Mouse (Mus musculus) adrenal gland, adult 8-10 months (tissue): ENCODE results near the gene Fermt2. TPM values are rescaled to one million over a fixed set of nuclear protein-coding genes. Genes with fewer than 3 reads are reported as not detected.

ENCODE experiments used
- DNase-seq: peaks from one replicate; pipeline ENCODE4 v3.0.0; 2022
- total RNA-seq, 4 experiments: library from RNA; stranded (reverse); gene quantifications; 2 replicates each; pipeline ENCODE4 v1.2.4; 2022

Gene Fermt2
- total RNA-seq, 4 experiments from 2014 or later, result 57.4 to 113 (median 98.9) TPM

DNA sequence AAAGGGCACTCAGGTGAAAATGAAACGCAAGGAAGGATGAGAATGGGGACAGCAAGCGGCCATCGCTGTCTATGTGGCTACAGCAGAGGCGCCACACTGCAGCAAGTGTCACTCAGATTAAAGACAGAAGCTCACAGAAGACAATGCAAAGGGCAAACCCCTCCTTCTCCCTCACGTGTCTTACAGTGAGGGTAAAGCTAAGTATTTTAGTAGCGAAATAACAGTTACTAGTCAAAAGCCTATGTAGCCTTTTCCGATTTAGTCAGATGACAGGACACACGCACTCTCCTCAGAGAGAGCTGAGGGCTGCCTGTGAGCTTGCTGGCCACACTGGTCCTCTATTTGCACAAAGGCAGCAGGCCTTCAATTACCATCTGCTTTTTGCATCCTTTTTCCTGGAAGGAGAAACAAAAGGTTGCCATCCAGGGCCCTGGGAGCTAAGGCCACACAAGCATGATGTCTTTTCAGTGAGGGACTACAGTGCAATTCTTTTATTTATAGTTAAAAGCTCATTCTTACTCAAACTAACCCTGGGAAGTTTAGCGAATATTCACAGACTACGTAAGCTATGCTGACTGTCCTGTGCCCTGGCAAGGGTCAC, 66.9 kb downstream of the Fermt2 start:
- DNase-seq, result no peak

DNA sequence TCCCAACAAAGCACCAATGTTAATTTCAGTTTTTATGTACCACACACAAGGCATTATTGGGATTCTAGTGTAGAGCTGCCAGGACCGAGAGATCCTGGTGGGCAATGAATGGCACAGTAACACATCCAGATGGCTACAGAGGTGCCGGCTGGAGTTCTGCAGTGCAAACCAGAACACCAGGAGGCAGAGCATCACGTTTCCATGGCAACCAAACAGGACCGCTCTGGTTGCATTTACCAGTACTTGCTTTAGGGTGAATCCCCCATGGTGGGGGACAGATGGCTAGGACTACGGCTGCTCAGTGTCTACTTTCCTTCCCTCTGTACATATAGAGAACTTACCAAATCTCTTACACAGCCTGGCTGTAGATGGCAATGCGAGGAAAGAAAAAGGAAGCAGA, 67.5 kb downstream of the Fermt2 start:
- no peak for DNase-seq

DNA sequence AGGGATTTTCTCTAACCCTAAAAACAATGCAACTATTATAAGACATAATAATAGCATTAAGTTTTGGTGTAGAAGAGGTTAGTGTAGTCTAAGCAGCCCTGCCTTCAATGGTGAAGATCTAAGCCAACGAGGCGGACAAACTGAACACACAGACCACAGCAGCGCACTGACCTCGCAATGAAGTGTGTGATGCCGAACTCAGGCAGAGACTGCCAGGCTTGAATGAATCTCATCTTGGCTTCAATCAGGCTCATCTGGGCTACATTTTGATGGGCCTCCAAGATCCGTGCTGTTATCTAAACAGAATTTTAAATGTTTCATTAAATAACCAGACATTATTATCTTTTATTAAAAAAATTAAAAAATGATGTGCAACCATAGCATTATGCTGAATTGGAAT, 68.0 kb downstream of the Fermt2 start:
- DNase-seq, result no peak

DNA sequence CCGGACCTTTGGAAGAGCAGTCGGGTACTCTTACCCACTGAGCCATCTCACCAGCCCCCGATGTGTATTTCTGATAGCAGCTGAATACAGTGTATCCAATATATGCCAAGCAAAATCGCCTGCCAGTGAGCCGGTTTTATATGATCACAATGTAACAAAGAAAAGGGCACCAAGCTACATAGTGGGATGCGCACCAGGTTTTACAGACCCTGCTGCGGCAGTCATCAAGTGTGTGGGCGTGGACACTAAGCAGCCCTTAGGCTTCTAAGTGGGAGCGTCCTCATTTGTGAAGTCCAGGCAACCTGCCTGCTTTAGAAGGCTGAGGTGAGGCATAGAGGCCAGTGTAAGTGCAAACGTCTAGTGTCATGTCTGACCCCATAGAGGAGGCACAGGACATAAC, 69.4 kb downstream of the Fermt2 start:
- no peak for DNase-seq

DNA sequence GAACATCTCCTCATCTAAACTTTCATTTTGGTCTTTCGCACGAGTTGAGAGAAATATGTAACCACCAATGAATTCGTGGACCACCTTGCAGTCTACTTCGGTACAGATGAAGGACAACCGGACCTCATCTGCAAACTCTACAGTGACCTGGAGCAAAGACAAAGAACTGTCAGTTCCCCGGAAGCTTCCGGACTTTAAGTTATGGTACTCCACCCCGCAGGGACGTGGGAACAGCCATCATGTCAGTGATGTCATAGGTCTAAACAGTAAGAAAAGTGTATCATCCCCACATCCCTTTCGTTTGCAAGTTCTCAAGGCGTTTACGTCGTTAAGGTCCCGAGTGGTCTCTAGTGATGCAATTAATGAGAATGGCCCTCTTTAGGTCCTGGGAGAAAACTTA, 70.0 kb downstream of the Fermt2 start:
- DNase-seq, result no peak

DNA sequence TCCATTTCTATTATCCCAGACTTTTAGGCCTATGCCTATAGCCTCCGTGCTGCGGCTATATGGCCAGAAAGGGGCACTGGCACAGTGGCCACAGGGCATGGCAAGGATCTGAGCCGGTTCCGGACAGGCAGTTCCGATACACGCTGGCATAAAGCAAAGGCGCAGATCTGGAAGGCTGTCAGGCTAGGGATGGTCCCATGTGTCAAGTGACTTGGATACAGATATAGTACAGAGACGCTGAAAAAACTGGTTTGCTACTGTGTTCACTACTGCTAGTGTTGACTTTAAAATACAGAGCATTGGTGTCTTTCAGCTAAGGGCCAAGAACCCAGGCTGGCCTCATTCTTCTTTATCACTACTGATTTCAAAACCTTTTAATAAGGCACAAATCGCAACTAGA, 72.9 kb downstream of the Fermt2 start:
- no peak for DNase-seq

DNA sequence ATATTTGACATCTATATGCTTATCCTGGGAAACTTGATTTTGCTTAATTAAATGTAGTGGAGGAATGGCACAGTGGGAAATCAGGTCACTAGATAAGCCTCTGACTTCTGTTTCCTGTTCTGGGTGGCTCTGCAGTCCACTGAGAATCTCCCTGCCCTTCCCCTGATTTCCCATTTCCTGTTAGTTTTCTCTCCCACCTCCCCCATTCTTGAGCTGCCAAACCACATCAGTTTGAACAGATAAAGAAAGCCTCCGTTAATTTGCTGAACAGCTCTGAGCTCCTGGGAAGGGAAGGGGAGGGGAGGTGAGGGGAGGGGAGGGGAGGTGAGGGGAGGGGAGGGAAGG, 73.4 kb downstream of the Fermt2 start:
- no peak for DNase-seq

DNA sequence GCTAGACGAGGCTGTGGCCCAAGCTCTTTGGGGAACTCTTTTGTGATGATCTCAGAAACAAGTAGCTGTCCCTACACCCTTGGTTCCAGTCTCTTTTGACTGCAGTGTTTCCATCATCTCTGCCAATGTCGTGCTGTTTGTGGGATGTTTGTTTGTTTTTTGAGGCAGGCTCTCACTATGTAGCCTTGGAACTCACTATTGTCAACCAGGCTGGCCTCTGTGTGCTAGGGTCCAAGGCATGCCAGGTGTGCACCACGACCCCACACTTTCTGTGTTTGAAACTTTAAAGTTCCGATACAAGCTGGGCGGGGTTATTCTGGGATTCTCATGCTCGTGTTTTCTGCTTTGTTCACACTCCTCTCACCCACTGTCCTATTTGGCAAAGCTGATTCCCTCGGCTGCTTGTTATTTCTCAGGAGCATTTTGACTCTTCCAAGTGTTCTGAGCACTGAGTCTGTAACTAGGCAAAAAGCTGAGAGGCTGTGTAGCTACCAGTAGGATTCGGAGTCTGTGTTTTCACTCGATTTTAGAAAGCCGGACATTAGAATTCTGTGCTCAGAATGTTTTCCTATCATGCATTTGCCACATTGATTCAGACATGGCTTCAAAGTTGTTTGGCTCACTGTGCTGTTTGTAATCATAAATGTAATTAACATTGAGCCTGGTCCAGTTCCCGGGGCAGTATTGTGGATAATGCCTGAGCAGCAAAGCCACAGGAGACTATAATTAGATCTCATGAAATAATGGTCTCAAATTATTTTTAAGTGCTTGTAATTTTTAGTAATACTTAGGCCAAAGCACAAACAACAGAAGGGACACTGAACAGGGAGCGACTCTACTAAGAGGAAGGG, 74.0 kb downstream of the Fermt2 start:
- no peak for DNase-seq

DNA sequence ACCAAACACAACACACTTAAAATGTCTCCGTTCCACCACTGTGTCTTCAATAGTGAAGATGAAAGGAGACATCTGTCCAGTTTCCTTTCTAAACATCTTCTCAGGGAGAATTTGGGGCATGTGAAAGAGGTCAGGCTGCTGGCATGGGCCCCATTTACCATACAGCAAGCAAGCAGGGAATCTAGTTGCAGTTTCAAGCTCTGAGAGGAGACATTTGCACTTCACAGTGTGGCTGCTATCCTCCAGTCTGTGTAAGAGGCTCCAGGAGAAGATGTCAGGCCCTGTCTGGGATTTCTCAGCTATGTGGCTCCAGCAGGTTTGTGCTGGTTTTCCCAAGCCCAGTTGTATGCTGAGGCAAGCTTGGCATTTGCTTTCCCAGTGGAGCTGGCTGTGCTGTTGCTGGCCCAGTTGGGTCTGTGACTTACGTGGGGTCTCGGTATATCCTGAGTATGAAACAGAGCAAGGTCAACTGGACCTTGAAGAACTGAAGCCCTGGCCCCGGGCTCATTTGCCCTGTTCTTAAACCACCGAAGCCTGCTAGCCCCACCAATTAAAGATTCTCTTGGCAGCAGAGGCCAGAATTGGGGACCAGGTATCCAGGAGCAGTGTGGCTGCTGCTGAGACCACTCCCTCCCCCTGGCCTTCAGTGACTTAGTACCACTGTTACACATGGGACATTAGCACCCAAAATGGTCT, 76.2 kb downstream of the Fermt2 start:
- no peak for DNase-seq

DNA sequence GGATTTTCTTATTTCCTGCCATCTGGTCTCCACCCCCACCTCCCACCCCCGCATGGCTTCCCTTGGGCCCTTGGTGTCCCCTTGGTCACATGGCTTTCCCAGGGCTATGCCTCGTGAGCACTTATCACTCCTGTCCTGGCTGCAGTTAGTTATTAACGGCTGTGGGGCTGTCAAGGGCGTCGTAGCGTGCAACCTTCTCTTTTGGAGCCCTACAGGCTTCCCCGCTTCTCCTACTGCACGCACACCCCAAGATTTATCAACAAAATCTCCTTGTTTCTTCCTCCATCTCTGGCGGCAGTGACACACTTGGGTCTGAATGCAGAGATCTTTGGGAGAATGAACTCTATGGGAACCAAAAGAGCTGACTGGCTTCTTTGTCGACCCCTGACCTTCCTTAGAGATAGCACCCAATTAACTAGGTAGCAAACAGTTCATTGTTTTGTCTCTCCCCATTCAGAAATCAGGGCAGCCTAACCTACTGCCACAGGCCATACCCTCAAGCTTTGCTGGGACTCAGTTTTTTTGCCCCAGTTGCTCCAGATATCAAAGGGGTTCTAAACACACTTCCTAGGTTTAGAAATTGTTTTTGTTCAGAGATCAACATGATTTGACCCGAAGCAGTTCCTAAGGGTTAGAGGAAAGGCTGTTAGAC, 76.9 kb downstream of the Fermt2 start:
- DNase-seq, result no peak

DNA sequence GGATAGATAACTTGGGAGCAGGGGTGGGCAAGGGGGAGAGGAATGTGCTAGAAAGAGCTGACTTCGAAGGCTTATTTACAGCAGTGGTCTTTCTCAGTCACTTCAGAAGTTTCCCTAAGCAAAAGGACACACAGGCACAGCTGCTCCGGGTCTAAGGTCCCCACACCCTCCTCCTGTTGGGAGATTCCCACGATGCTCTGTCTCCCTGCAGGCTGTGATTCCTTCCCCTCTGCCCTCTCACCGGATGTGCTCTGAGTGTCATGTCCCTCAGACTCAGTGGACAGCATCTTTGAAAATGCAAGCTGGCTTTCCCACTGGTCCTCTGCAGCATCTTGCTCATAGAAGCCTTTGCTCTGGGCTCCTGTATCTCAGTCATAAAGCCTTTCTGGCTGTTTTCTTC, 77.8 kb downstream of the Fermt2 start:
- DNase-seq, result no peak

DNA sequence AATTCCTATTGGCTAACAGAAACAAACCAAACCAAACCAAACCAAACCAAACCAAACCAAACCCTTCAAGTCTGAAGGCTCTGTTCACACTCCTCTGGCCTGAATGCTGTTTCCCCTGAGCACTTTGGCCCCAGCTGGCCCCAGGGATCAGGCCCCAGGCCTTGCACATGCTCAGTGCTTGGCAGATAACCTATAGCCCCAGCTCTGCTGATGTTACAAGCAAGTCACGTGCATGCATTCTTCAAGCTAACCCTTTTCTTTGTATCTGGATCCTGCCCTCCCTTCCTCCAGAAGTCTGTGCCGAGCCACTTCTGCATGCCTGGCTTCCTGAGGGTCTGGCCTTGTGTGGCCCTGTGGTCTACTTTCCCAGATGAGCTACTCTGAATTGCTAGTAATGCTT, 78.8 kb downstream of the Fermt2 start:
- DNase-seq, result no peak

DNA sequence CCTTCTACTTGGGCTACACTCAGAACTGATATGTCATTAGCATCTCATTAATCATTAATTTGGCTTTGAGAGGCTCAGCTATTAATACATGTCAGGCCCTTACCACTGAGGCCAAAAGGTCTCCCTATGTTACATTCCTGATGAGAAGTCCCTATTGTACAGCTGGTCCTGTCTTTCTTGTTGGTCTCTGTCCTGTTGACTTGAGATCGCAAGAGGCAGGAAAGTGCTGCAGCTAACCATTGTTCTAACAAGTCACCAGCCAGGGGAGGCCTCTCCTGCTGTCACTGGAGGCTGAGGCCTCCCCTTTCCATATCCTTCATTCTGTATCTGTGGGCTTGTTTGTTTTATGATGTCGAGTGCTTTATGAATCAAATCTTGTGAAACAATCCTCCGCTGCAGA, 83.1 kb downstream of the Fermt2 start:
- DNase-seq, result no peak

DNA sequence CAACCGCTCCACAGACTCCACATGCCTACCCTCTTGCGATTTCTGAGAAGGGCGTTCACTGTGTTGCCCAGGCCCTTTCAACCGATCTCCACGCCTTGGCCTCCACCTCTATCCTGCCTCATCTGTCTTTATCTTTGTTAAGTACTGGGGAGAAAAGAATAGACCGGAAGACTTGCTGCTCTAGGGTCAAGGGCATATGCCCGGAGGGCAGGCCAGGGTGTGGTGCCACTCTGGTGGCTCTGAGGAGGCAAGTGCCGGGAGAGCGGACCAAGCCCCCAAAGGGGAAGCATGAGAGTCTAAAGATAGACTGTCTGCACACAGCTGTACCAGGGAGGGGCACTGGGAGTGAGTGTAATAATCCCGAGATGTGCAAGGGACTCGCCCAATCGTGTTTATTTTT, 84.5 kb downstream of the Fermt2 start:
- DNase-seq, result no peak

DNA sequence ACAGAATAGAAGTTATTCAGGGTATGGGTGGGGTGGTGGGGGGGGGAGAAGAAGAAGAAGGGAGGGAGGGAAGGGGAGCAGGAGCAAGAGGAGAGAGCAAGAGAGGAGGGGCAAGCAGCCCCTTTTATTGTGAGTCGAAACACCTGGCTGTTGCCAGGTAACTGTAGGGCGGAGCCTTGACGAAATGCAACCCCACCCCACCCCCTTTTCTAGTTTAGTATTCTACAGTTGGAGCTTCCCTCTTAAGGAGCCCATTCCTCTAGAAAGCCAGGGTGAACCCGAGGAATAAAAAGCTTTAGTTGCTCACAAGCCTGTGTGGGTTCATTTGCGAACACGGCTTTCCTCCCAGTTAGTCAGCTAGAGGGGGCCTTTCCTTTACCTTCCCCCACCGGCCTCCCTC, 85.0 kb downstream of the Fermt2 start:
- no peak for DNase-seq

DNA sequence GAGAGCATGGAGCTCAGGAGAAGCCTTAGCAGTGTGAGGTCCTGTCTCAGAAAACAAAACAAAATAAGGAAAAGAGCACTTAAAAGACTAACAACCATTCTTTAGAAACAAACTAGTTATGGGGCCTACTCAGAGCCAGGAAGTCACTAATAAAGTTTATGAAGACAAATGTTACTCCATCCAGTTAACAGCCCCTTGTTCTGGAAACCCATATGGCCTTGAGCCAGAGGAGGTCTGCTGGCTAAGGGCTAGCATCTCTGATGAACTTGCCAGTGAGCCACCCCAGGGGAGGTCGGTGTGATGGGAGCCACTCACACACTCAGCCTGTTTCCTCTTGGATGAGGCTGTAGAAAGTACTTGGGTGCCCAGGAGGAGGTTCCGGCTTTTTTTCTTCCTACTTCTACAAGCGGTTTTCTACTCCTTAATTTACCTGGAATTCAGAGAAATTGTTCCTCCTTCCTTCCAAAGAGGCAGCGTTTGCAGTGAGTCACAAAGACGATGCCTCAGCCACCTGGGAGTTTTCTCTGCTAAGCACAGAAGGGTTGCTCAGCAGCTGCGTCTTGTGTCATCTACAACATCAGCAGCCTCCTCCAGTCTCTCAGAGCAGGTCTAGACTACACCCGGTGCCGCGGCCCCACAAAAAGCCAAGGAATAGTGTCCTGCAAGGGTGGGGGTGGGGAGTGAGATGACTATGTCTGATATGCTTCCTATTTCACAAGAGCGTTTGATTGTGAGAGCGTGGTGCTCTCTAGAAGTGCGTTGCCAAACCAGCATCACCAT, 86.9 kb downstream of the Fermt2 start:
- DNase-seq, result no peak

DNA sequence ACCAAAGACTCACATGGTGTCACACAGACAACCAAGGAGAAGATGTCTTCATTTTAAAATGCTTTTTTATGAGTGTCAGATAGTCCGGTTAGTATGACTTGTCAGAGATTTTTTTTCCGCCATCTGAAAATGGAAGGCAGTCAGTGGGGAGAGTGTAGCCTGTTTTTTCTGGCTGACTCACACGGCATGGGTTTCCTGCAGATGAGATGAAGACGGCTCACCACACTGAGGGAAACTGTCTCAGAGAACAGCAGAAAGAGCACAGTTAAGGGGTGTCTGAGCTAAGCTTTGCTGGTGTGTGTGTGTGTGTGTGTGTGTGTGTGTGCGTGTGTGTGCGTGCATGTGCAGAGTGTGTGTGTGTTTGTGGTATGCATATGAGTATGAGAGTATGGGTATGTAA, 88.6 kb downstream of the Fermt2 start:
- DNase-seq, result no peak

DNA sequence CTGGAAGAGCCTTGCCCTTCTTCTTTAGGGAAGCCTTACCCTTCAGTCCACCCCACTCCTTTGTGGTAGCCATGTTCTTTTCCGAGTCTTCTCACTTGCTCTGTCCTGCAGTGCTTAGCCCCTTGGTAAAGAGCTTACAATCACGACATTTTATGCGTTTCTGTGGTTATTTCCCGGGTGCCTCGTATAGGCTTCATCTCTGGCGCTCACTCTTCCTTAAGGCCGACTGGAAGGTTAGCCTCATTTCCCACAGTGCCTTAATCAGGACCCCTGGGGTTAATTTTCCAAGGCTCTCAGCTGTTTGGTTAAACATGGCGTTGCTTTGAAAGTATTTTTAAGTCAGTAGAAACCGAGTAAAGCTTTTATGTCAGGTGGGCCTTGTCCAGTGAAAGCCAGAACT, 90.5 kb downstream of the Fermt2 start:
- DNase-seq, result no peak

DNA sequence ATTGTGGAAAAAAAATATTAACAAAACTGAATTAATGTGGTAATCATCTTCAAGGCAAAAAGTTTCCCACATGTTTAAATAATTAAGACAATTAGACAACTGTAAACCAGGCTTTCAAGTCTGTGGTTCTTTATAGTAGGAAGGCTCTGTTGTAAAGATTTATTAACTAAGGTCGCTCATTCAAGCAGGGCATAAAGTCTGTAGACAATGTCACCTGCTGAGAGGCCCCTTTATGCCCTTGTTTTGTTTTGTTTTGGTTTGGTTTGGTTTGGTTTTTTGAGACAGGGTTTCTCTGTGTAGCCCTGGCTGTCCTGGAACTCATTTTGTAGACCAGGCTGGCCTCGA, 91.0 kb downstream of the Fermt2 start:
- no peak for DNase-seq

DNA sequence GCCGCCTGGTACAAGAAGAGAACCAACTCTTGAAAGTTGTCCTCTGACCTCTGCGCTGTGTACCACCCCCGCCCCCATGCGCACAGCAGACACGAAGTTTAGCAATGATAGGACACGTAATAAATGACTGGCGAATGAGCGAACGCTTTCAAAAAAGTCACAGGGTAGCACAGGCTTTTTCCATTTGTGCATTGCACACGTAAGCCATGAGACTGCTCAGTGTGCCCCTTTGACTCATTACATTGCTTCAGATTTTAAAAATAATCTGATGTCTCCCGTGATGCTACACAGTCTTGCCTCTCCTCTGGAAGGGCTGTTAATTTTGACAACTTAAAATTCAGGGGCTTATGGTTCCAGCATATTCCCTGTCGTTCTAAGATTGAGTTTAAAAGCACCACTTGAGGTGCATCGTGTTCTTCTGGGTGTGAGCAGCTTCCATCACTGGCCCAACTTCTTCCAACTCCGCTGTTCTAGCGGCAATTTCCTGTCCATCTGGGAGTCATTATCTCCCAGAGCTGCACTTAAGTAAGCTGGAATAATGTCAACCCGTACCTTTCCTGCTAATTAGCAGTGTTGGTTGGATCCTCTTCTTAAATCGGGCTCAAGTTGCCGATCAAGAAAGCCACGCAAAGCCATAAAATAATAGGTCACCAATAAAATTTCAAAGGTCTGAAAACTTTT, 91.5 kb downstream of the Fermt2 start:
- no peak for DNase-seq

DNA sequence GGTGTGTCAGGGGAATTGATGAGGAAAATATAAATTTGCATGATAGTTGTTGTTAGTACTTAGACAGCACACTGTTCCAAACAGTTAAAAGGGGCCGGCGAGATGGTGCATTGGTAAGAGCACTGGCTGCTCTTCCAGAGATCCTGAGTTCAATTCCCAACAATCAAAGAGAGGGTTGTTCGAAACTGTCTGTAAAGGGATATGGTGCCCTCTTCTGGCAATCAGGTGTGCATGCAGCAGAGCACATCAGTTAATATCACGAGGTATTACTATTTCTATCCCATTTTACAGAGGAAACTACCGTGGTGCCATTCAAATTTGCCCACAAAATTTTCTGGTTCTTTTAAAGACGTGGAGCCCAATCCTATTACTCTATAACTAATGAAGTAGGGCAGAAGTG, 95.7 kb downstream of the Fermt2 start:
- DNase-seq, result no peak

DNA sequence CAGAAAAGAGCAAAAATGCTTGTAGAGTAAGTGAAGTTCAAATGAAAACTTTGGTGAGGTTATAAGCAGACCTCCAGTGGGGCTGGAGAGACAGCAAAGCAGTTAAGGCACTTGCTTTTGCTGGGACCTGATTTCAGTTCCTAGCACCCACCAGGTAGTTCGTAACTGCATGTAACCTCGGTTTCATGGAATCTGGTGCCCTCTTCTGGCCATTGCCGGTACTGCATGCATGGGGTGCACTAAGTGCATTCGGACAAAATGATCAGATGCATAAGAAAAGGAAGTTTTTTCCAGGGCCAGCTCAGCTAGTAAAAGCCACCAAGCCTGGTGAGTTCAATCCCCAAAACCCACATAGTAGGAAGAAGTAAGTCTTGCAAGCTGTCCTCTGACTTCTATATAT, 97.9 kb downstream of the Fermt2 start:
- DNase-seq, result no peak
